Mouse (Mus musculus) stomach, embryonic 16.5 days (tissue): Measurements from ENCODE around the gene Pcgf2. TPM values are rescaled to one million over a fixed set of nuclear protein-coding genes. Genes with fewer than 3 reads are reported as not detected.
"Not testable (repeated sequence)": the region's sequence is repeated elsewhere in the genome, so short reads cannot be mapped to it uniquely, and the experiment has no call there.

Experiments
- ATAC-seq: fragments of 200-750 bp; cut with Nextera tagmentation; 2 replicates; pipeline ENCODE4 v1.8.0; 2017; ENCODE audit warnings: moderate number of reproducible peaks, moderate TSS enrichment; ENCODE audit not compliant: insufficient read depth, low FRiP score
- H3K27ac ChIP-seq: fragments of 300-500 bp; sonication (generic); 2 replicates; pipeline ENCODE4 v1.5.1; 2014; ENCODE audit warnings: low read length
- H3K27me3 ChIP-seq: fragments of 300-500 bp; sonication (generic); 2 replicates; pipeline ENCODE4 v1.6.1; 2014; ENCODE audit warnings: low read length, control low read depth, mixed read lengths; ENCODE audit not compliant: control insufficient read depth, insufficient read depth
- H3K36me3 ChIP-seq: fragments of 300-500 bp; sonication (generic); 2 replicates; pipeline ENCODE4 v1.6.1; 2014; ENCODE audit warnings: low read length; ENCODE audit not compliant: control insufficient read depth, insufficient read depth
- H3K4me1 ChIP-seq: fragments of 300-500 bp; sonication (generic); 2 replicates; pipeline ENCODE4 v1.6.1; 2014; ENCODE audit warnings: low read length, control low read depth, mixed read lengths; ENCODE audit not compliant: control insufficient read depth, insufficient read depth
- H3K4me2 ChIP-seq: fragments of 300-500 bp; sonication (generic); 2 replicates; pipeline ENCODE4 v1.6.1; 2014; ENCODE audit warnings: low read depth, low read length, mixed read lengths
- H3K4me3 ChIP-seq: fragments of 300-500 bp; sonication (generic); replicated peaks from 2 replicates; pipeline ENCODE4 v1.5.1; 2014; ENCODE audit warnings: mild to moderate bottlenecking, low read length
- H3K9ac ChIP-seq: fragments of 300-500 bp; sonication (generic); 2 replicates; pipeline ENCODE4 v1.6.1; 2014; ENCODE audit warnings: low read length
- H3K9me3 ChIP-seq: fragments of 300-500 bp; sonication (generic); replicated peaks from 2 replicates; pipeline ENCODE4 v1.6.1; 2016; ENCODE audit warnings: low read length, control low read depth; ENCODE audit not compliant: control insufficient read depth
- WGBS: fragments of 180-500 bp; shearing (Covaris S2); extraction: QIAGEN DNeasy Blood & Tissue Kit; methylation state at CpG from one replicate; pipeline ENCODE4 v1.1.7; 2014; 5-methylcytosine and 5-hydroxymethylcytosine counted together
- polyA plus RNA-seq: library from polyadenylated mRNA; unstranded; fragments of >200 nt; fragmentation: Nextera tagmentation; extraction: Ambion mirVana; gene quantifications from 2 replicates; pipeline ENCODE4 v1.2.1, GENCODE M21; 2015

Gene Pcgf2
- polyA plus RNA-seq, 1 experiment from 2014 or later, result 8.9 TPM

- ATAC-seq, result no peak
- 86% methylated on average over 2 of the region's 2 CpGs for WGBS
These were observed 46.1 kb downstream of the Pcgf2 start for GRCm38 (mm10) chr11:97654210-97654609.

GRCm38 (mm10) chr11:97653376-97653775 lies 46.9 kb downstream of the Pcgf2 start:
- WGBS, result 93% methylated on average over 11 of the region's 11 CpGs
- ATAC-seq, H3K27ac ChIP-seq: not testable (repeated sequence)

More at GRCm38 (mm10) chr11:97654210-97654609, 46.1 kb downstream of the Pcgf2 start:
- Histone ChIP-seq H3K4me1 (peaks cover 3% of the 10 kb centered on the region), H3K27me3 (no peaks in the 10 kb centered on the region), H3K9me3 (no peaks in the 10 kb centered on the region), H3K4me3 (no peak overlapping the region), H3K9ac (no peak overlapping the region), H3K4me2 (no peak overlapping the region), H3K36me3 (no peaks in the 10 kb centered on the region), H3K27ac (no peak overlapping the region)

GRCm38 (mm10) chr11:97650341-97650740 lies 50.0 kb downstream of the Pcgf2 start:
- Histone ChIP-seq H3K9ac (no peak overlapping the region), H3K27me3 (no peaks in the 10 kb centered on the region), H3K4me1 (no peaks in the 10 kb centered on the region), H3K9me3 (no peaks in the 10 kb centered on the region), H3K27ac (no peak overlapping the region), H3K4me2 (no peak overlapping the region), H3K36me3 (no peaks in the 10 kb centered on the region), H3K4me3 (no peak overlapping the region)
- ATAC-seq, result no peak
- 60% methylated on average over 5 of the region's 5 CpGs for WGBS

More at GRCm38 (mm10) chr11:97653376-97653775, 46.9 kb downstream of the Pcgf2 start:
- not testable (repeated sequence) for H3K9me3 ChIP-seq, H3K4me2 ChIP-seq, H3K36me3 ChIP-seq, H3K4me1 ChIP-seq, H3K9ac ChIP-seq, H3K4me3 ChIP-seq, H3K27me3 ChIP-seq

DNA sequence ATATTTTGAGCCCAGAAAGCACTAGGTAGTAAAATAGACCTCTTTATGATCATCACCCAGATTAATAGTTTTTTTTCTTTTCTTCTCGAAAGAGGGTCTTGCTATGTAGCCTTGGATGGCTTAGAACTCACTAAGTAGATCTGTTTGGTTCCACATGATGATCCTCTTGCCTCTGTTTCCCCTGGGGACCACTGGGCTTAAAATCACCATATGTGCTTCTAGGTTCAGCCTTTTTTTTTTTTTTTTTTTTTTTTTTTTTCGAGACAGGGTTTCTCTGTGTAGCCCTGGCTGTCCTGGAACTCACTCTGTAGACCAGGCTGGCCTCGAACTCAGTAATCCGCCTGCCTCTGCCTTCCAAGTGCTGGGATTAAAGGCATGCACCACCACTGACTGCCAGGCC lies 51.8 kb downstream of the Pcgf2 start:
- H3K4me2 ChIP-seq, H3K4me1 ChIP-seq, H3K9me3 ChIP-seq, H3K27ac ChIP-seq, H3K27me3 ChIP-seq, H3K9ac ChIP-seq, H3K36me3 ChIP-seq, ATAC-seq, H3K4me3 ChIP-seq: not testable (repeated sequence)
- 92% methylated on average over 3 of the region's 4 CpGs for WGBS

- H3K27me3 ChIP-seq, result no peaks in the 10 kb centered on the region
- no peak overlapping the region for H3K9ac ChIP-seq
- H3K36me3 ChIP-seq, result no peaks in the 10 kb centered on the region
- H3K4me3 ChIP-seq, result no peak overlapping the region
- H3K4me2 ChIP-seq, result no peak overlapping the region
- ATAC-seq, result no peak
- H3K9me3 ChIP-seq, result 0 out of 2 replicates have a peak, but pooled peaks cover 2% of the 10 kb centered on the region
- no peak overlapping the region for H3K27ac ChIP-seq
- 5% methylated on average over 6 of the region's 6 CpGs for WGBS
- H3K4me1 ChIP-seq, result no peaks in the 10 kb centered on the region
These were observed 55.5 kb downstream of the Pcgf2 start for GRCm38 (mm10) chr11:97644834-97645233.

- no peaks in the 10 kb centered on the region for H3K36me3 ChIP-seq
- no peaks in the 10 kb centered on the region for H3K27me3 ChIP-seq
- H3K27ac ChIP-seq, result no peak overlapping the region
- ATAC-seq, result no peak
- whole genome bisulfite sequencing, result 67% methylated on average over 8 of the region's 8 CpGs
- no peak overlapping the region for H3K4me2 ChIP-seq
- no peak overlapping the region for H3K4me3 ChIP-seq
- no peak overlapping the region for H3K9ac ChIP-seq
- H3K4me1 ChIP-seq, result no peaks in the 10 kb centered on the region
- H3K9me3 ChIP-seq, result 0 out of 2 replicates have a peak, but pooled peaks cover 2% of the 10 kb centered on the region
These were observed 56.8 kb downstream of the Pcgf2 start for GRCm38 (mm10) chr11:97643380-97644055.

GRCm38 (mm10) chr11:97642746-97643145 lies 57.6 kb downstream of the Pcgf2 start:
- Histone ChIP-seq H3K36me3 (no peaks in the 10 kb centered on the region), H3K4me3 (no peak overlapping the region), H3K27ac (no peak overlapping the region), H3K9me3 (0 out of 2 replicates have a peak, but pooled peaks cover 2% of the 10 kb centered on the region), H3K9ac (no peak overlapping the region), H3K4me1 (no peaks in the 10 kb centered on the region), H3K4me2 (no peak overlapping the region), H3K27me3 (no peaks in the 10 kb centered on the region)
- ATAC-seq, result no peak
- WGBS, result 45% methylated on average over 2 of the region's 2 CpGs

DNA sequence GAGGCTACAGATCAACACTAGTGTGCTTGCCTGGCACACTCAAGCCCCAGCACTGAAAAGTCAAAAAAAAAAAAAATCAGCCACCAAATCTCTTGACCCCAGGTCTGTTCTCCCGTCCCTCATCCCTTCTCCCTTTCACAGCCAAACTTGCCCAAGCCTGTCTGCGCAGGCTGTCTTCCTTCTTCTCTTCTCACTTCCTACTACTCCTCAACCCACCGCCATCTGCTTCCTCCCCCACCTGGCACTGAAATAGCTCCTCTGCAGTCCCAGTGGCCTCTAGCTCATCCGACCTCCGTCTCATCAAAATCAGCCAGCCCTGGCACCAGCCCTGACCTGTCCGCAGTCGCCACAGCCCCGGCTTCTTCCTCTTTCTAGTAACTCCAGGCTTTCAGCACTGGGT lies 58.6 kb downstream of the Pcgf2 start:
- 47% methylated on average over 8 of the region's 8 CpGs for WGBS
- Histone ChIP-seq H3K9me3 (0 out of 2 replicates have a peak, but pooled peaks cover 2% of the 10 kb centered on the region), H3K4me3 (no peak overlapping the region), H3K27ac (no peak overlapping the region), H3K4me1 (no peaks in the 10 kb centered on the region), H3K9ac (no peak overlapping the region), H3K36me3 (no peaks in the 10 kb centered on the region), H3K4me2 (no peak overlapping the region), H3K27me3 (no peaks in the 10 kb centered on the region)
- ATAC-seq, result no peak
